Mouse (Mus musculus) hindbrain, postnatal 0 days (tissue): ENCODE measurements at regions not wholly inside any gene's neighbourhood (a gene's known extent, or its start where the extent isn't known, plus 50 kb on each side); places are given as distances from the start of the nearest gene placed in this dataset.

Source experiments
- ATAC-seq: fragments of 200-750 bp; cut with Nextera tagmentation; 2 replicates; pipeline ENCODE4 v1.8.0; 2017; ENCODE audit warnings: mild to moderate bottlenecking, moderate TSS enrichment, moderate library complexity
- DNase-seq: peaks from one replicate; pipeline ENCODE4 v3.0.0-alpha.2; 2015; ENCODE audit warnings: low spot score
- H3K27ac ChIP-seq: fragments of 300-500 bp; sonication (generic); 2 replicates; pipeline ENCODE4 v1.5.1; 2014; ENCODE audit warnings: mild to moderate bottlenecking
- H3K27me3 ChIP-seq: fragments of 300-500 bp; sonication (generic); 2 replicates; pipeline ENCODE4 v1.6.1; 2014; ENCODE audit warnings: low read length, mixed read lengths; ENCODE audit not compliant: insufficient read depth
- H3K36me3 ChIP-seq: fragments of 300-500 bp; sonication (generic); 2 replicates; pipeline ENCODE4 v1.6.1; 2014; ENCODE audit warnings: low read length, mixed read lengths; ENCODE audit not compliant: insufficient read depth
- H3K4me1 ChIP-seq: fragments of 300-500 bp; sonication (generic); 2 replicates; pipeline ENCODE4 v1.6.1; 2014; ENCODE audit warnings: antibody characterized with exemption, low read length, mixed read lengths; ENCODE audit not compliant: insufficient read depth
- H3K4me2 ChIP-seq: fragments of 300-500 bp; sonication (generic); 2 replicates; pipeline ENCODE4 v1.6.1; 2014; ENCODE audit warnings: low read depth, mild to moderate bottlenecking, low read length, moderate library complexity, mixed read lengths
- H3K4me3 ChIP-seq: fragments of 300-500 bp; sonication (generic); 2 replicates; pipeline ENCODE4 v1.5.1; 2014; ENCODE audit warnings: low read length
- H3K9ac ChIP-seq: fragments of 300-500 bp; sonication (generic); replicated peaks from 2 replicates; pipeline ENCODE4 v1.6.1; 2014; ENCODE audit warnings: mild to moderate bottlenecking, low read length, moderate library complexity, mixed read lengths
- H3K9me3 ChIP-seq: fragments of 300-500 bp; sonication (generic); 2 replicates; pipeline ENCODE4 v1.6.1; 2016; ENCODE audit warnings: low read length, mixed read lengths
- CTCF ChIP-seq: IDR thresholded peaks from 2 replicates; pipeline ENCODE4 v1.5.1; 2016; ENCODE audit warnings: antibody characterized with exemption, control low read depth, low read depth
- WGBS: fragments of 180-500 bp; shearing (Covaris S2); extraction: QIAGEN DNeasy Blood & Tissue Kit; methylation state at CpG from one replicate; pipeline ENCODE4 v1.1.7; 2014; 5-methylcytosine and 5-hydroxymethylcytosine counted together

DNA sequence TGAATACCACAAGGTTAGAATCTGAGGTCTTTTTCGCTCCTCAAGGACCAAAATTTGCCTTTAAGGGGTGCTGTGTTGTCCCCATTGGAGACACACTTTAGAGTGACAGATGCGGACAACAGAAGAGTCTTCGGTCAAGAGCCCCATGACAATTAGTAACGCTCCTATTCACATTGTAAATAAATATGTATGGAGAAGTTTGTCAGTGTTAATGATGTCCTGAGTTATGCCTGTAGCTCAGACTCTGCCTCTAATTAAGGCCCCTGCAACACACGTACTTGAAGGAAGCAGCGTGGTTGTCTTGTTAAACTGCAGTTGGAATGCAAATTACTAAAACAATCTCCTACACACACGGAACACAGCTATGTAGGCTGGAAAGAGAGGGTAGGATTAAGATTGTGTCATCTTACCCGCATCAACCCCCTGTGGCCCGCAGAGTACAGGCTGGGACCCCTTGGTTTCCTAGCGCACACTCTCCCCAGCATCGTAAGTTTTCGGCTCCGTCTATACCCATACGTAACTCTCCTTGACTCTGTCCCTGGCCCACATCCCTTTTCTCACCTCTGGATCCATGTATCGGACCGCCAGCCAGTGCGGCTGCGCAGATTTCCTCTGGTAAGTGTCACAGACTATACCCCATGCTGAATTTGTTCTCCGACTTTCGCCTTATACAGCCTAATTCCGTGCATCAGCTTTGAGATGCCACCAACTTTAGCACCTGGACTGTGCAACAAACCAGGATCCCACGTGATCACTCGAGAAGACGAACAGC is 73.6 kb upstream of the Arid2 start:
- DNase-seq: no peak
- TF ChIP-seq CTCF: no peak
- 76% methylated on average over 24 of the region's 24 CpGs for WGBS
- no peaks in the 10 kb centered on the region for H3K36me3 ChIP-seq
- no peak overlapping the region for H3K27ac ChIP-seq
- H3K9ac ChIP-seq: no peak overlapping the region
- no peaks in the 10 kb centered on the region for H3K9me3 ChIP-seq
- no peak for ATAC-seq
- no peaks in the 10 kb centered on the region for H3K27me3 ChIP-seq
- H3K4me3 ChIP-seq: no peak overlapping the region
- H3K4me2 ChIP-seq: no peak overlapping the region
- H3K4me1 ChIP-seq: no peaks in the 10 kb centered on the region

DNA sequence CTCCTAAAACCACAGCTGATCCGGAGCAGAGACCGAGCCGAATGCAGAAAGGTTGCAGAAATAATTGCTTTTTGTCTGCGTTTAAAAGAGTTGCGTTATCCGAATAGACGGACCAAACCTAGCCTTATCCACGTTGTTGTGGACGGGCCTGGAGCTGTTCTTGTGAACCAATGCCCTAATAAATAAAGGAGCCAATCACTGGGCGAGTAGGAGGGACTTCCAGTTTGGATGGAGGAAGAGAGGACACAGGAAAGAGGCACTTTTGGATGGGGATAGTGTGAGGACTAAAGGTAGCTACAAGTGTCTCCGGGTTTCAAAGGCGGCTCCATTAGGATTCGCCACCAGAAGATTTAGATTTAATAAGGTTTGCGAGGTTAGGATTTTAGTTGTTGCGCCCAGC is 69.4 kb upstream of the Arid2 start:
- Histone ChIP-seq H3K27ac (no peak overlapping the region), H3K4me1 (no peaks in the 10 kb centered on the region), H3K36me3 (no peaks in the 10 kb centered on the region), H3K4me2 (no peak overlapping the region), H3K9ac (no peak overlapping the region), H3K27me3 (no peaks in the 10 kb centered on the region), H3K4me3 (no peak overlapping the region), H3K9me3 (no peaks in the 10 kb centered on the region)
- ATAC-seq (no peak), DNase-seq (no peak)
- WGBS: 94% methylated on average over 15 of the region's 15 CpGs
- no peak for TF ChIP-seq CTCF

DNA sequence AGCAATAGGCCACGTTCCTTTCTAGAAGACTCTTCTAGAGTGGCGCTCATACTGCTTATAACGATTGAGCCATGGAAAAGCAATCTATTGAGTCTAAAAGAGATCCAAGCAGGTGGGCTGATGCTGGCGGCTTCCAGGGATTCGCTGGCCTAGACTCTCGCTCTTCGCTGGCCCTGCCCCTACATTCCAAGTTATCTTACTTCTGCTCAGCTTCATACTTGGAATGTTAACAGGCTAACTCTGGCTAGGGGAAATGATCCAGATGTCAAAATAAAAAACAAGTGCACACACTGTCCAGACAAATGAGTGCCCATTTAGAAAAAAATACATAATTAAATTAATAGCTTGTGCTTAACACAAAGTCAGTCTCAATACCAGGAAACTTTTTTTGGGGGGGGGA is 67.6 kb upstream of the Arid2 start:
- H3K4me2 ChIP-seq: no peak overlapping the region
- H3K36me3 ChIP-seq: no peaks in the 10 kb centered on the region
- 81% methylated on average over 7 of the region's 7 CpGs for WGBS
- DNase-seq (no peak), ATAC-seq (no peak)
- H3K27me3 ChIP-seq: no peaks in the 10 kb centered on the region
- no peaks in the 10 kb centered on the region for H3K9me3 ChIP-seq
- no peak overlapping the region for H3K9ac ChIP-seq
- H3K4me3 ChIP-seq: no peak overlapping the region
- no peak overlapping the region for H3K27ac ChIP-seq
- no peaks in the 10 kb centered on the region for H3K4me1 ChIP-seq
- TF ChIP-seq CTCF: no peak

DNA sequence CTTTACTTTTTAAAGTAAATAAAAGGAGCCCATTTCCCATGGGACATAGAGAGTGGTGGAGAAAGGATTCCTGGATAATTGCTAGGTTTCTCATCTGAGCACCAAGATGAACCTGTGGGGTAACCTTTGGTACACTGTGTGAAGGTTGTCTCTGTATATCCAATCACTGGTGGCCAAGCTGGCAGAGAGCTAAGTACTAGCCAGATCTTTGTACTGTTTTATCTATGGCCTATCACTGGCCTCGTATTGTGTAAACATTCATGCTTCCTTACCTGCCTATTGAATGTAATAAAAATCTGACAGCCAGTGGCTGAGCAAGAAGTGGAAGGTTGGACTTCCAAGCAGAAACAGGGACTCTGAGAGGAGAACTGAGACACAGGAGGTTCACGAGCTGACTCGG is 55.3 kb upstream of the Arid2 start:
- H3K36me3 ChIP-seq: no peaks in the 10 kb centered on the region
- H3K27ac ChIP-seq: no peak overlapping the region
- H3K27me3 ChIP-seq: no peaks in the 10 kb centered on the region
- no peak overlapping the region for H3K9ac ChIP-seq
- TF ChIP-seq CTCF: no peak
- no peak overlapping the region for H3K4me2 ChIP-seq
- no peaks in the 10 kb centered on the region for H3K4me1 ChIP-seq
- no peak for DNase-seq
- no peak overlapping the region for H3K4me3 ChIP-seq
- 93% methylated on average over 3 of the region's 3 CpGs for WGBS
- no peaks in the 10 kb centered on the region for H3K9me3 ChIP-seq
- no peak for ATAC-seq

DNA sequence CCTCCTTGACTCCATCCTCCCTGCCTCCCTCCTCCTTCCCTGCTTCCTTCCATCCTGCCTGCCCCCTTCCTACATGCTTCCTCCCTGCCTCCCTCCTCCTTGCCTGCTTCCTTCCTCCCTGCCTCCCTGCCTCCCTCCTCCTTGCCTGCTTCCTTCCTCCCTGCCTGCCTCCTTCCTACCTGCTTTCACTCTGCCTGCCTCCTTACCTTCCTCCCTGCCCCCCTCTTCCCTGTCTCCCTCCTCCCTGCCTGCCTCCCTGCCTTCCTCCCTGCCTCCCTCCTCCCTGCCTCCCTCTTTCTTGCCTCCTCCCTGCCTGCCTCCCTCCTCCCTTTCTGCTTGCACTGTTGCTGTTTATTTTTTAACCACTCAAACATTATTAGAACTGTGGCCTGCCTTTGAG is 54.2 kb upstream of the Arid2 start:
- no peak overlapping the region for H3K27ac ChIP-seq
- H3K36me3 ChIP-seq: no peaks in the 10 kb centered on the region
- ATAC-seq (no peak), DNase-seq (no peak)
- TF ChIP-seq CTCF: no peak
- no peak overlapping the region for H3K4me2 ChIP-seq
- no peak overlapping the region for H3K4me3 ChIP-seq
- no peak overlapping the region for H3K9ac ChIP-seq
- no peaks in the 10 kb centered on the region for H3K4me1 ChIP-seq
- H3K27me3 ChIP-seq: no peaks in the 10 kb centered on the region
- H3K9me3 ChIP-seq: no peaks in the 10 kb centered on the region

DNA sequence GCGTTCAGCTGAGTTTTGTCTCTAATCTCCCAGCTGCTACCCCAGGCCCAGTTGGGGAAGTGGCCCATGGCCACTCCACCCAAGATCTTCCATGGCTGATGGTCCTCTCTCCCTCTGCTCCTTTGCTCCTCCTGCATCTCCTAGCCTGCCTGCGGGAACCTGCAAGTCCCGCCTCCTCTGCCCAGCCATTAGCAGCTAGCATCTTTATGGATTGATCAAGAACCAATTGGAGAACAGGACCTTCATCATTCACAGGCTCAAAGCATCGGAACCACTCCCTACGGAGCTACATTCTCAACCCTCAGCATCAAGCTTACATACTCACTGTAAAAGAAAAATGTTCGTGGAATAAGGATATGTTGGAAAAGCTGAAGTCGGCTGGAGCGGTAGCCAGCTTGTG is 52.5 kb upstream of the Arid2 start:
- Histone ChIP-seq H3K27ac (no peak overlapping the region), H3K36me3 (no peaks in the 10 kb centered on the region), H3K27me3 (no peaks in the 10 kb centered on the region), H3K4me1 (no peaks in the 10 kb centered on the region), H3K9me3 (no peaks in the 10 kb centered on the region), H3K9ac (no peak overlapping the region), H3K4me2 (no peak overlapping the region), H3K4me3 (no peak overlapping the region)
- DNase-seq: peak; percentile 37
- ATAC-seq: no peak
- no peak for TF ChIP-seq CTCF
- 59% methylated on average over 8 of the region's 8 CpGs for WGBS
